In the genomic region with DNA sequence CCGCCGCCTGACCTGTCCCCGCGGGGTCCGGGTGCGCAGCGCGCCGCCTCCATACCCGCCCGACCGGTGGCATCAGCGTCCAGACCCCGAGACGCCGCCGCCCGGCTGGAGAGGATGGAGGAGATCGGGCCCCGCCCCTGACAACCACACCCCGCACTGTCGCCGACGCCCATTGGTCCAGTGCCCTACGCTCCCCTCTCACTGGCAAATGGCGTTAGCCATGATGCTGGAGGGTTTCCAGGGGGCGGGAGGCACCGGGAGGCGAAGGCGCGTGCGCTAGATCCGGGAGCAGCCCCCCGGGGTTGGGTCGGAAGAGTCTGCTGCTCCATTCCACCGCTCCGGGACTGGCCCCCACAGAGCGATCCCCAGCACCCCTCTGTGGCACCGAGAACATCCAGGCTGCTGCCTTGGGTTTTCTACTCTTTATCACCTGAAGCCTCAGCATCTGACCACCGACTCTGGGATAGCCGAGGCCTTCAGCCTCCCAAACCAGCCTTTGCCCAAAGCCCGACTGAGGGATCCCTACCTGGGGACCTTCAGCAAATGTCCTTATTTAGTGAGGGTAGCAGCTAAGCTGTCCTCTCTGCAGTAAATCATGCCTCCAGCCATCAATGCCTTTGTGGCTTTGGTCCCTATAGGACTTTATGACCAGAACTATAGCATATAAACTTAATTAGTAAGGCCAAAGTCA, we compare ENCODE assay signal across 8 mouse cellular contexts. TPM values are rescaled to one million over a fixed set of nuclear protein-coding genes. Genes with fewer than 3 reads are reported as not detected.
DNase-seq lines count a peak whose midpoint lies in the region; ATAC-seq and TF ChIP-seq lines count a peak whose summit lies in the region.

A gene (minus strand): TSS at position 126 of the 691 bp plus-strand sequence.

- TF ChIP-seq CTCF in MEL (IDR thresholded peaks at IDR 0.05 in 2 of 3, conservative IDR thresholded peaks at IDR 0.05 in 1 of 3; ENCODE audit: control insufficient read depth in 1 of 3, insufficient read depth in 1 of 3, low read depth in 2 of 3, low read length in 3 of 3, poor library complexity in 1 of 3, severe bottlenecking in 1 of 3), result no peak
- TF ChIP-seq CTCF in cerebellum, adult 2 months (IDR thresholded peaks at IDR 0.05; ENCODE audit: borderline replicate concordance, insufficient read depth, low read depth, low read length), result no peak

- H3K27ac ChIP-seq in MEL (ENCODE audit: control insufficient read depth, low read depth, low read length), result no peak within 1 kb of the TSS
- peak within 1 kb of the TSS; percentile 78 for H3K27ac ChIP-seq in cerebellum, adult 2 months (ENCODE audit: insufficient read depth, low read length)
- peak within 1 kb of the TSS; percentile 72 for H3K27ac ChIP-seq in lung, embryonic 16.5 days (ENCODE audit: low read length)

- no peaks in the 10 kb centered on the region for H3K27me3 ChIP-seq in MEL (ENCODE audit: control insufficient read depth in 1 of 2, insufficient read depth in 2 of 2, low read length in 2 of 2)
- no peaks in the 10 kb centered on the region for H3K27me3 ChIP-seq in cerebellum, adult 2 months (ENCODE audit: control insufficient read depth, insufficient read depth, low read length)
- H3K27me3 ChIP-seq in lung, embryonic 16.5 days (ENCODE audit: control insufficient read depth, insufficient read depth, low read depth, low read length), result no peaks in the 10 kb centered on the region

- peak; percentile 96 for DNase-seq in MEL (ENCODE audit: low read depth, low spot score)
- DNase-seq in cerebellum, adult 2 months, result peak; percentile 98 to 99
- DNase-seq in forelimb bud, embryonic 11.5 days (ENCODE audit: low read depth, low spot score), result peak; percentile 95
- peak; percentile 89 for DNase-seq in layer of hippocampus, adult 9-10 months (ENCODE audit: low spot score)
- DNase-seq in ovary, postnatal 10 days (ENCODE audit: low spot score), result peak; percentile 93
- DNase-seq in thymus, postnatal 10 days (ENCODE audit: low spot score in 2 of 2), result peak; percentile 83

- TF ChIP-seq POLR2A in MEL (IDR thresholded peaks at IDR 0.05; ENCODE audit: control insufficient read depth in 1 of 2, insufficient read depth in 1 of 2, low read depth in 1 of 2, low read length in 2 of 2, poor library complexity in 1 of 2), result peak; percentile 29 to 75
- peak; percentile 92 for TF ChIP-seq POLR2A in cerebellum, adult 2 months (IDR thresholded peaks at IDR 0.05; ENCODE audit: borderline replicate concordance, insufficient read depth, low read length)

- no peak for TF ChIP-seq EP300 in MEL (IDR thresholded peaks at IDR 0.05; ENCODE audit: low read depth in 1 of 2, low read length in 2 of 2)

- under 1% methylated on average over 42 of the region's 42 CpGs for WGBS in cerebellum, adult 2 months
- WGBS in lung, embryonic 16.5 days, result under 1% methylated on average over 39 of the region's 42 CpGs

- TF ChIP-seq RAD21 in MEL (IDR thresholded peaks at IDR 0.05; ENCODE audit: low read depth, low read length), result no peak

- peak; percentile 96 to 97 for ATAC-seq in hematopoietic stem cell, adult 5-6 weeks (replicated peaks in 1 of 2; ENCODE audit: insufficient read depth in 1 of 2, low FRiP score in 2 of 2, low TSS enrichment in 1 of 2, low read depth in 1 of 2, poor library complexity in 2 of 2, severe bottlenecking in 2 of 2)
- ATAC-seq in lung, embryonic 16.5 days (ENCODE audit: low read depth), result peak; percentile 99

- peaks cover 14% of the 10 kb centered on the region for H3K79me2 ChIP-seq in MEL (ENCODE audit: control insufficient read depth, insufficient read depth, low read length, poor library complexity)

- peaks cover 0 to 12% of the 10 kb centered on the region in 2 experiments; a peak in 3 of 4 replicates for H3K36me3 ChIP-seq in MEL (ENCODE audit: control insufficient read depth in 1 of 2, insufficient read depth in 2 of 2, low read length in 2 of 2)
- H3K36me3 ChIP-seq in lung, embryonic 16.5 days (ENCODE audit: control insufficient read depth, insufficient read depth, low read length), result peaks cover 14% of the 10 kb centered on the region

- H3K9ac ChIP-seq in MEL (ENCODE audit: control insufficient read depth, low read depth, low read length, poor library complexity, severe bottlenecking), result peak within 1 kb of the TSS; percentile 79
- peak within 1 kb of the TSS; percentile 86 for H3K9ac ChIP-seq in lung, embryonic 16.5 days (ENCODE audit: low read length)

- H3K4me2 ChIP-seq in lung, embryonic 16.5 days (ENCODE audit: low read depth, low read length), result peak within 1 kb of the TSS; percentile 88

- H3K4me1 ChIP-seq in MEL (ENCODE audit: control insufficient read depth in 1 of 2, insufficient read depth in 2 of 2, low read length in 2 of 2), result peaks cover 0 to 5% of the 10 kb centered on the region in 2 experiments; a peak in 2 of 4 replicates
- H3K4me1 ChIP-seq in cerebellum, adult 2 months (ENCODE audit: control insufficient read depth, insufficient read depth, low read length), result 0 out of 2 replicates have a peak, but pooled peaks cover 3% of the 10 kb centered on the region
- H3K4me1 ChIP-seq in lung, embryonic 16.5 days (replicated peaks; ENCODE audit: control insufficient read depth, insufficient read depth, low read length), result peaks cover 9% of the 10 kb centered on the region

- no peaks in the 10 kb centered on the region for H3K9me3 ChIP-seq in MEL (replicated peaks; ENCODE audit: insufficient read depth, low read length)
- H3K9me3 ChIP-seq in lung, embryonic 16.5 days (ENCODE audit: control insufficient read depth, low read length), result no peaks in the 10 kb centered on the region

- peak within 1 kb of the TSS; percentile 68 to 88 for H3K4me3 ChIP-seq in MEL (ENCODE audit: control insufficient read depth in 1 of 2, insufficient read depth in 1 of 2, low read depth in 2 of 2, low read length in 2 of 2)
- H3K4me3 ChIP-seq in cerebellum, adult 2 months (replicated peaks; ENCODE audit: insufficient read depth, low read depth, low read length), result peak within 1 kb of the TSS; percentile 77
- H3K4me3 ChIP-seq in lung, embryonic 16.5 days (ENCODE audit: low read length), result peak within 1 kb of the TSS; percentile 67

TF ChIP-seq in MEL, 35 proteins besides CTCF, POLR2A, EP300 and RAD21:
- peak; percentile 50; the same call in 1 of the 2 replicates for TF ChIP-seq CHD2 (IDR thresholded peaks at IDR 0.05; ENCODE audit: low read length)
- peak; percentile 45; the same call in 1 of the 2 replicates for TF ChIP-seq MAZ (IDR thresholded peaks at IDR 0.05; ENCODE audit: low read depth, low read length)
- TF ChIP-seq ZNF384 (IDR thresholded peaks at IDR 0.05; ENCODE audit: low read depth, low read length), result no peak
- TF ChIP-seq RCOR1 (IDR thresholded peaks at IDR 0.05; ENCODE audit: low read depth, low read length), result no peak
- TF ChIP-seq SMC3 (IDR thresholded peaks at IDR 0.05; ENCODE audit: low read depth, low read length), result no peak
- no peak for TF ChIP-seq MYB (IDR thresholded peaks at IDR 0.05; ENCODE audit: low read depth, low read length)
- TF ChIP-seq MAFK (IDR thresholded peaks at IDR 0.05; ENCODE audit: borderline replicate concordance, low read depth, low read length), result no peak
- TF ChIP-seq BHLHE40 (IDR thresholded peaks at IDR 0.05; ENCODE audit: borderline replicate concordance, low read depth, low read length), result no peak
- peak; percentile 80 for TF ChIP-seq HCFC1 (IDR thresholded peaks at IDR 0.05; ENCODE audit: low read depth, low read length)
- no peak for TF ChIP-seq MYC (IDR thresholded peaks at IDR 0.05; ENCODE audit: low read depth, low read length)
- TF ChIP-seq TBP (IDR thresholded peaks at IDR 0.05; ENCODE audit: low read depth, low read length), result 0 out of 2 replicates have a peak, but pooled peaks have one; percentile 38
- TF ChIP-seq ETS1 (IDR thresholded peaks at IDR 0.05; ENCODE audit: low read depth, low read length), result 0 out of 2 replicates have a peak, but pooled peaks have one; percentile 20
- no peak for TF ChIP-seq UBTF (IDR thresholded peaks at IDR 0.05; ENCODE audit: borderline replicate concordance, insufficient read depth, low read depth, low read length)
- TF ChIP-seq MXI1 (IDR thresholded peaks at IDR 0.05; ENCODE audit: low read depth, low read length), result peak; percentile 72; the same call in 1 of the 2 replicates
- TF ChIP-seq POLR2AphosphoS2 (IDR thresholded peaks at IDR 0.05; ENCODE audit: low read length), result peak; percentile 85
- peak; percentile 79 for TF ChIP-seq NRF1 (IDR thresholded peaks at IDR 0.05; ENCODE audit: insufficient read depth, low read depth, low read length, poor library complexity, severe bottlenecking)
- TF ChIP-seq TCF12 (IDR thresholded peaks at IDR 0.05; ENCODE audit: low read depth, low read length), result peak; percentile 26; the same call in 1 of the 2 replicates
- TF ChIP-seq E2F4 (IDR thresholded peaks at IDR 0.05; ENCODE audit: borderline replicate concordance, low read depth, low read length), result no peak
- peak; percentile 30; the same call in 1 of the 2 replicates for TF ChIP-seq USF1 (IDR thresholded peaks at IDR 0.05; ENCODE audit: low read depth, low read length)
- no peak for TF ChIP-seq ZKSCAN1 (IDR thresholded peaks at IDR 0.05; ENCODE audit: low read depth, low read length)
- TF ChIP-seq SIN3A (IDR thresholded peaks at IDR 0.05; ENCODE audit: low read length), result peak; percentile 56; the same call in 1 of the 2 replicates
- 0 out of 2 replicates have a peak, but pooled peaks have one; percentile 24 for TF ChIP-seq ELF1 (IDR thresholded peaks at IDR 0.05; ENCODE audit: low read depth, low read length)
- peak; percentile 49 for TF ChIP-seq NELFE (IDR thresholded peaks at IDR 0.05; ENCODE audit: low read depth, low read length)

RNA-seq across cellular contexts. Expression of the gene that starts here (rescaled TPM):
- 5.3 and 5.7 TPM in 2 replicates for total RNA-seq in MEL (2012; rRNA removed)
- 10 to 100 TPM in 1 of 2 experiments, not detected in 1; 19.2 TPM for polyA plus RNA-seq in MEL (2012; ENCODE audit: insufficient read depth in 1 of 2, insufficient read length in 2 of 2, low read depth in 1 of 2, low replicate concordance in 2 of 2, missing spikeins in 1 of 2)
- polyA plus RNA-seq in cerebellum, adult 2 months (2012; rRNA removed), result 44.0 and 44.8 TPM in 2 replicates
- total RNA-seq in hematopoietic stem cell, adult 5-6 weeks (2017), result 0.56 and 1.5 TPM in 2 replicates
- 19.3 and 21.6 TPM in 2 replicates for polyA plus RNA-seq in lung, embryonic 16.5 days (2015; fragmentation: Nextera tagmentation; extraction: Ambion mirVana)
